Mouse (Mus musculus) heart, postnatal 0 days (tissue): ENCODE results near the gene Gnb2. TPM values are rescaled to one million over a fixed set of nuclear protein-coding genes. Genes with fewer than 3 reads are reported as not detected.

ENCODE experiments used
- ATAC-seq: fragments of 200-750 bp; cut with Nextera tagmentation; 2 replicates; pipeline ENCODE4 v1.8.0; 2017; ENCODE audit warnings: low read depth, moderate number of reproducible peaks, moderate library complexity; ENCODE audit not compliant: insufficient read depth
- DNase-seq: peaks from one replicate; pipeline ENCODE4 v3.0.0-alpha.2; 2016; ENCODE audit warnings: low spot score
- H3K27ac ChIP-seq: fragments of 300-500 bp; sonication (generic); 2 replicates; pipeline ENCODE4 v1.5.1; 2014; ENCODE audit warnings: low read depth, mild to moderate bottlenecking
- H3K27me3 ChIP-seq: fragments of 300-500 bp; sonication (generic); 2 replicates; pipeline ENCODE4 v1.6.1; 2014; ENCODE audit warnings: low read length, mixed read lengths; ENCODE audit not compliant: control insufficient read depth, insufficient read depth
- H3K36me3 ChIP-seq: fragments of 300-500 bp; sonication (generic); replicated peaks from 2 replicates; pipeline ENCODE4 v1.6.1; 2014; ENCODE audit warnings: low read length, mixed read lengths; ENCODE audit not compliant: control insufficient read depth, insufficient read depth
- H3K4me1 ChIP-seq: fragments of 300-500 bp; sonication (generic); 2 replicates; pipeline ENCODE4 v1.6.1; 2014; ENCODE audit warnings: antibody characterized with exemption; ENCODE audit not compliant: control insufficient read depth, insufficient read depth
- H3K4me2 ChIP-seq: fragments of 300-500 bp; sonication (generic); 2 replicates; pipeline ENCODE4 v1.6.1; 2014; ENCODE audit warnings: low read depth, mild to moderate bottlenecking, low read length, moderate library complexity
- H3K4me3 ChIP-seq: fragments of 300-500 bp; sonication (generic); 2 replicates; pipeline ENCODE4 v1.5.1; 2014; ENCODE audit warnings: low read depth, low read length
- H3K9ac ChIP-seq: fragments of 300-500 bp; sonication (generic); replicated peaks from 2 replicates; pipeline ENCODE4 v1.6.1; 2014; ENCODE audit warnings: low read depth, low read length, mixed read lengths
- H3K9me3 ChIP-seq: fragments of 300-500 bp; sonication (generic); replicated peaks from 2 replicates; pipeline ENCODE4 v1.6.1; 2016; ENCODE audit warnings: low read length; ENCODE audit not compliant: control insufficient read depth
- CTCF ChIP-seq: IDR thresholded peaks from 2 replicates; pipeline ENCODE4 v1.5.1; 2016; ENCODE audit warnings: antibody characterized with exemption, control low read depth, low read depth
- EP300 ChIP-seq: IDR thresholded peaks from 2 replicates; pipeline ENCODE4 v1.6.1; 2016; ENCODE audit warnings: antibody characterized with exemption, low read depth
- WGBS: fragments of 180-500 bp; shearing (Covaris S2); extraction: QIAGEN DNeasy Blood & Tissue Kit; methylation state at CpG from one replicate; pipeline ENCODE4 v1.1.7; 2014; 5-methylcytosine and 5-hydroxymethylcytosine counted together
- polyA plus RNA-seq: library from polyadenylated mRNA; unstranded; fragments of >200 nt; fragmentation: Nextera tagmentation; extraction: Ambion mirVana; gene quantifications from 2 replicates; pipeline ENCODE4 v1.2.1, GENCODE M21; 2015
- total RNA-seq: library from RNA; depleted of rRNA; stranded (reverse); fragments of >200 nt; gene quantifications from 2 replicates; pipeline ENCODE4 v1.2.3, GENCODE M21; 2014; ENCODE audit warnings: low replicate concordance

The Gnb2 gene
- total and polyA plus RNA-seq, 2 experiments from 2014 or later = 301 to 872 TPM

GRCm38 (mm10) chr5:137510573-137511390, 22.5 kb downstream of the Gnb2 start:
- peak overlapping the region; percentile 99 for H3K4me2 ChIP-seq
- H3K27me3 ChIP-seq = no peaks in the 10 kb centered on the region
- peak overlapping the region; percentile 99 for H3K9ac ChIP-seq
- ATAC-seq (peak; percentile 51), DNase-seq (no peak)
- peak overlapping the region; percentile 100 for H3K4me3 ChIP-seq
- no peaks in the 10 kb centered on the region for H3K9me3 ChIP-seq
- H3K4me1 ChIP-seq = peaks cover 23% of the 10 kb centered on the region
- no peak for TF ChIP-seq CTCF
- WGBS = under 1% methylated on average over 55 of the region's 83 CpGs
- H3K27ac ChIP-seq = peak overlapping the region; percentile 88
- H3K36me3 ChIP-seq = peaks cover 3% of the 10 kb centered on the region; the same call in 1 of the 2 replicates

GRCm38 (mm10) chr5:137510014-137510501, 23.3 kb downstream of the Gnb2 start:
- Histone ChIP-seq H3K36me3 (peaks cover 3% of the 10 kb centered on the region; the same call in 1 of the 2 replicates), H3K9ac (peak overlapping the region; percentile 99), H3K4me1 (peaks cover 23% of the 10 kb centered on the region), H3K4me2 (peak overlapping the region; percentile 99), H3K27me3 (no peaks in the 10 kb centered on the region), H3K9me3 (no peaks in the 10 kb centered on the region), H3K4me3 (peak overlapping the region; percentile 100), H3K27ac (peak overlapping the region; percentile 88)
- peak; percentile 72 for DNase-seq
- ATAC-seq = peak; percentile 83
- 2% methylated on average over 21 of the region's 52 CpGs for WGBS
- TF ChIP-seq CTCF = no peak
- no peak for TF ChIP-seq EP300

- Histone ChIP-seq H3K36me3 (no peaks in the 10 kb centered on the region), H3K4me3 (no peak overlapping the region), H3K27me3 (no peaks in the 10 kb centered on the region), H3K4me2 (no peak overlapping the region), H3K9ac (no peak overlapping the region), H3K27ac (no peak overlapping the region), H3K9me3 (no peaks in the 10 kb centered on the region), H3K4me1 (peaks cover 12% of the 10 kb centered on the region; the same call in 1 of the 2 replicates)
- no peak for TF ChIP-seq EP300
- no peak; the same call in 1 of the 2 replicates for TF ChIP-seq CTCF
- no peak for ATAC-seq
- no peak for DNase-seq
- 77% methylated on average over 6 of the region's 6 CpGs for WGBS
Observed at GRCm38 (mm10) chr5:137504041-137504440, 29.3 kb downstream of the Gnb2 start.

- TF ChIP-seq EP300 (0 out of 2 replicates have a peak, but pooled peaks have one; percentile 84), CTCF (peak; percentile 94)
- DNase-seq = peak; percentile 95
- peak overlapping the region; percentile 44 for H3K9ac ChIP-seq
- H3K4me2 ChIP-seq = peak overlapping the region; percentile 66
- no peaks in the 10 kb centered on the region for H3K27me3 ChIP-seq
- H3K27ac ChIP-seq = peak overlapping the region; percentile 97
- H3K9me3 ChIP-seq = no peaks in the 10 kb centered on the region
- H3K36me3 ChIP-seq = no peaks in the 10 kb centered on the region
- WGBS = under 1% methylated on average over 25 of the region's 30 CpGs
- peaks cover 12% of the 10 kb centered on the region; the same call in 1 of the 2 replicates for H3K4me1 ChIP-seq
- ATAC-seq = peak; percentile 89
- H3K4me3 ChIP-seq = peak overlapping the region; percentile 64
Observed at GRCm38 (mm10) chr5:137502667-137503110, 30.6 kb downstream of the Gnb2 start.

- Histone ChIP-seq H3K4me3 (peak within 1 kb of the TSS; percentile 64), H3K36me3 (no peaks in the 10 kb centered on the region), H3K4me1 (peaks cover 12% of the 10 kb centered on the region; the same call in 1 of the 2 replicates), H3K4me2 (peak within 1 kb of the TSS; percentile 66), H3K9ac (peak within 1 kb of the TSS; percentile 45), H3K27ac (peak within 1 kb of the TSS; percentile 97), H3K9me3 (no peaks in the 10 kb centered on the region), H3K27me3 (no peaks in the 10 kb centered on the region)
- WGBS = 2% methylated on average over 59 of the region's 64 CpGs
- ATAC-seq (peak; percentile 98), DNase-seq (peak; percentile 99)
- peak; percentile 79 for TF ChIP-seq CTCF
- no peak; the same call in 1 of the 2 replicates for TF ChIP-seq EP300
Observed at GRCm38 (mm10) chr5:137501709-137502666, 31.3 kb downstream of the Gnb2 start, which contains the start of gene Pop7. Gene Pop7 (minus strand): TSS chr5:137502518.
